Mouse (Mus musculus): ENCODE results near the gene Gm26938. TPM values are rescaled to one million over a fixed set of nuclear protein-coding genes. Genes with fewer than 3 reads are reported as not detected.

Gene Gm26938
- total RNA-seq, 1 experiment from 2014 or later = not detected

- DNase-seq = no peak
These were observed 32.1 kb downstream of the Gm26938 start for GRCm38 (mm10) chr5:139794137-139794536.

- DNase-seq = peak; percentile 59
These were observed 32.7 kb downstream of the Gm26938 start for GRCm38 (mm10) chr5:139793338-139794089.

GRCm38 (mm10) chr5:139792966-139793337, 33.3 kb downstream of the Gm26938 start:
- DNase-seq = no peak

GRCm38 (mm10) chr5:139792159-139792775, 33.9 kb downstream of the Gm26938 start:
- DNase-seq = no peak

- peak; percentile 99 for DNase-seq
These were observed 34.7 kb downstream of the Gm26938 start, which contains the start of gene Mafk for GRCm38 (mm10) chr5:139791227-139792158. Gene Mafk, plus strand, starts transcription at chr5:139791513.

- no peak for DNase-seq
These were observed 36.7 kb downstream of the Gm26938 start for GRCm38 (mm10) chr5:139789466-139789865.

GRCm38 (mm10) chr5:139781406-139781805, 44.8 kb downstream of the Gm26938 start:
- peak; percentile 42 for DNase-seq

- DNase-seq = no peak
These were observed 49.2 kb downstream of the Gm26938 start for GRCm38 (mm10) chr5:139776966-139777365.

GRCm38 (mm10) chr5:139775216-139775926, 50.8 kb downstream of the Gm26938 start, which contains the start of gene Ints1:
Gene Ints1, minus strand, starts transcription at chr5:139775674.
- DNase-seq = peak; percentile 98

GRCm38 (mm10) chr5:139768216-139768615, 58.0 kb downstream of the Gm26938 start:
- DNase-seq = no peak

GRCm38 (mm10) chr5:139764296-139764695, 61.9 kb downstream of the Gm26938 start:
- DNase-seq = no peak

- no peak for DNase-seq
These were observed 68.1 kb downstream of the Gm26938 start for GRCm38 (mm10) chr5:139758096-139758495.

Small RNAs within 50 kb of the gene (microRNA-seq; reads per million reads assigned to microRNA genes)
- gene Mir7037 = 0.43 to 0.76 reads per million in 2 experiments

Other genes starting within 250 kb of the Gm26938 start
- 8.0 and 8.7 TPM in 2 replicates for gene Micall2, start 90.1 kb downstream of the Gm26938 start, total RNA-seq (2021)
- 46.7 and 48.2 TPM in 2 replicates for gene Ints1, start 50.7 kb downstream of the Gm26938 start, total RNA-seq (2021)
- 25.1 and 29.8 TPM in 2 replicates for gene Mafk, start 34.9 kb downstream of the Gm26938 start, total RNA-seq (2021)
- gene Tmem184a, start 6.5 kb downstream of the Gm26938 start, total RNA-seq (2021) = 0.56 and 0.89 TPM in 2 replicates
- 14.7 and 18.3 TPM in 2 replicates for gene Psmg3, start 478 bp upstream of the Gm26938 start, total RNA-seq (2021)
- 1.2 and 1.4 TPM in 2 replicates for gene Elfn1, start 81.5 kb upstream of the Gm26938 start, total RNA-seq (2021)